Mouse (Mus musculus) pancreas, adult 10 weeks (tissue): ENCODE measurements around the gene Olfr847. TPM values are rescaled to one million over a fixed set of nuclear protein-coding genes. Genes with fewer than 3 reads are reported as not detected.

ENCODE experiments used
- polyA plus RNA-seq: library from polyadenylated mRNA; stranded (reverse); fragments of 350-450 nt; fragmentation: Illumina TruSeq; extraction: RNeasy Lipid Tissue Mini Kit (QIAGEN cat#74804); gene quantifications from one replicate; pipeline ENCODE4 v1.2.3, GENCODE M21; 2015; ENCODE audit warnings: low read depth, low replicate concordance; ENCODE audit not compliant: insufficient read depth

Olfr847 gene
- polyA plus RNA-seq = not detected

GRCm38 (mm10) chr9:19378569-19378968 is at the start of gene Olfr847:
Olfr847 (minus strand) TSS chr9:19378669.

GRCm38 (mm10) chr9:19363905-19364304 is 14.6 kb downstream of the Olfr847 start, which contains the start of gene Olfr846:
Olfr846 (minus strand) TSS chr9:19364005.

GRCm38 (mm10) chr9:19336157-19336556 is 42.3 kb downstream of the Olfr847 start, which contains the start of gene Olfr845:
Olfr845 (plus strand) TSS chr9:19336457.

Other genes starting within 250 kb of the Olfr847 start
- gene Olfr837, start 242.4 kb downstream of the Olfr847 start, polyA plus RNA-seq = not detected
- not detected for gene Olfr839-ps1, start 201.4 kb downstream of the Olfr847 start, polyA plus RNA-seq
- not detected for gene Olfr843, start 126.7 kb downstream of the Olfr847 start, polyA plus RNA-seq
- gene Olfr844, start 62.3 kb downstream of the Olfr847 start, polyA plus RNA-seq = not detected
- not detected for gene Olfr845, start 42.2 kb downstream of the Olfr847 start, polyA plus RNA-seq
- gene Olfr846, start 14.7 kb downstream of the Olfr847 start, polyA plus RNA-seq = not detected
- gene Olfr849, start 61.6 kb upstream of the Olfr847 start, polyA plus RNA-seq = not detected
- not detected for gene Olfr850, start 99.6 kb upstream of the Olfr847 start, polyA plus RNA-seq
- gene Olfr851, start 114.6 kb upstream of the Olfr847 start, polyA plus RNA-seq = not detected
- gene Olfr853, start 162.4 kb upstream of the Olfr847 start, polyA plus RNA-seq = not detected
- not detected for gene Olfr854, start 188.7 kb upstream of the Olfr847 start, polyA plus RNA-seq
- gene Olfr855, start 203.9 kb upstream of the Olfr847 start, polyA plus RNA-seq = not detected
- 3.8 TPM for gene Zfp317, start 243.4 kb upstream of the Olfr847 start, polyA plus RNA-seq